Mouse (Mus musculus) hindbrain, embryonic 10.5 days (tissue): Measurements from ENCODE around the gene Tmem178. TPM values are rescaled to one million over a fixed set of nuclear protein-coding genes. Genes with fewer than 3 reads are reported as not detected.
A peak's percentile ranks its signal among the peaks of the same experiment; 100 is the strongest.

Source experiments
- DNase-seq: peaks from one replicate; pipeline ENCODE4 v3.0.0-alpha.2; 2017; ENCODE audit warnings: low spot score
- H3K27ac ChIP-seq: fragments of 300-500 bp; sonication (generic); 2 replicates; pipeline ENCODE4 v1.5.1; 2016; ENCODE audit warnings: mild to moderate bottlenecking, moderate library complexity
- H3K27me3 ChIP-seq: fragments of 300-500 bp; sonication (generic); 2 replicates; pipeline ENCODE4 v1.6.1; 2016; ENCODE audit warnings: mild to moderate bottlenecking; ENCODE audit not compliant: poor library complexity, insufficient read depth, severe bottlenecking
- H3K36me3 ChIP-seq: fragments of 300-500 bp; sonication (generic); 2 replicates; pipeline ENCODE4 v1.6.1; 2016; ENCODE audit warnings: mild to moderate bottlenecking, moderate library complexity
- H3K4me1 ChIP-seq: fragments of 300-500 bp; sonication (generic); replicated peaks from 2 replicates; pipeline ENCODE4 v1.6.1; 2016; ENCODE audit warnings: mild to moderate bottlenecking
- H3K4me3 ChIP-seq: fragments of 300-500 bp; sonication (generic); 2 replicates; pipeline ENCODE4 v1.5.1; 2016; ENCODE audit warnings: mild to moderate bottlenecking, moderate library complexity
- H3K9me3 ChIP-seq: fragments of 300-500 bp; sonication (generic); 2 replicates; pipeline ENCODE4 v1.6.1; 2016; ENCODE audit warnings: mild to moderate bottlenecking, moderate library complexity
- WGBS: fragments of 180-500 bp; shearing (Covaris S2); methylation state at CpG from one replicate; pipeline ENCODE4 v1.1.7; 2016; 5-methylcytosine and 5-hydroxymethylcytosine counted together
- polyA plus RNA-seq: library from polyadenylated mRNA; unstranded; fragments of >200 nt; fragmentation: Nextera tagmentation; extraction: Ambion mirVana; gene quantifications from 2 replicates; pipeline ENCODE4 v1.2.1, GENCODE M21; 2016

Tmem178 gene
- polyA plus RNA-seq, result 4.5 and 13.0 TPM in 2 replicates

DNA sequence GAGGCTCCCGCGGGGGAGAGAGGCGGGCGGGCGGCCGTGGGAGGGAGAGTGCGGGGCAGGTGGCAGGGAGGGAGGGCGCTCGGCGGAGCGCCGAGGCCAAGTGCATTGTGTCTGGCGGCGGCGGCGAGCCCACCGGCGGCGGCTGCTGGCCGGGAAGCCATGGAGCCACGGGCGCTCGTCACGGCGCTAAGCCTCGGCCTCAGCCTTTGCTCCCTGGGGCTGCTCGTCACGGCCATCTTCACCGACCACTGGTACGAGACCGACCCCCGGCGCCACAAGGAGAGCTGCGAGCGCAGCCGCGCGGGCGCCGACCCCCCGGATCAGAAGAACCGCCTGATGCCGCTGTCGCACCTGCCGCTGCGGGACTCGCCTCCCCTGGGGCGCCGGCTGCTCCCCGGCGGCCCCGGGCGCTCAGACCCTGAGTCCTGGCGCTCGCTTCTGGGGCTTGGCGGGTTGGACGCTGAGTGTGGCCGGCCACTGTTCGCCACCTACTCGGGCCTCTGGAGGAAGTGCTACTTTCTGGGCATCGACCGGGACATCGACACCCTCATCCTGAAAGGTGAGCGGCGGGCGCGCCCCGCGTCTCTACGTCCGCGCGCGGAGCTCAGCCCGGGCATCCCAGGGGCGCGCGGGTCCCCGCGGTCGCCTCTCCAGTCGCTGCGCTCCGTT, at the start of gene Tmem178:
Gene Tmem178, plus strand, starts transcription at position 103 of the 669 bp plus-strand sequence.
- H3K9me3 ChIP-seq, result no peaks in the 10 kb centered on the region
- peak; percentile 55 for DNase-seq
- WGBS, result under 1% methylated on average over 79 of the region's 84 CpGs
- H3K4me1 ChIP-seq, result peaks cover 19% of the 10 kb centered on the region; the same call in 1 of the 2 replicates
- H3K27me3 ChIP-seq, result peaks cover 55% of the 10 kb centered on the region
- H3K36me3 ChIP-seq, result no peaks in the 10 kb centered on the region
- H3K4me3 ChIP-seq, result peak within 1 kb of the TSS; percentile 83
- H3K27ac ChIP-seq, result peak within 1 kb of the TSS; percentile 92

DNA sequence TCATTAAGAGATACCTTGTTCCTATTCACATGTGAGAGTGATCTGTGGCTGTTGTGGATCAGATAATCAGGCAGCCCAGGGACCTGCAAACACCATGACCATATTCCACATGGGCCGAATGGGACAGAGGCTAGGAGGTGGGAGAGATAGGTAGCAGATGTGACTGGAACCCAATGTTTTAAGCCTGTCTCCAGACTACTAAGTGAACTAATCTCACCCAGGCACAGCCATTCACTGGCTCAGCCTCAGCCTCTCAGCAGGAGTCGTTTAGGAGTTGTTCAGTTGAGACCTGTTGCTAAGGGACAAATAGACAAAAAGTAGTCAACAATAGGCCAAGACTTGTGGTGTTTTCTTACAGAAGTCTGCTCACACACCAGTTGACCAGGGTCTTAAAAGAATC, 48.0 kb upstream of the Tmem178 start:
- no peak overlapping the region for H3K27ac ChIP-seq
- H3K27me3 ChIP-seq, result no peaks in the 10 kb centered on the region
- no peaks in the 10 kb centered on the region for H3K9me3 ChIP-seq
- H3K4me1 ChIP-seq, result 0 out of 2 replicates have a peak, but pooled peaks cover 3% of the 10 kb centered on the region
- H3K4me3 ChIP-seq, result no peak overlapping the region
- no peaks in the 10 kb centered on the region for H3K36me3 ChIP-seq
- DNase-seq, result no peak
- WGBS, result 36% methylated on average over 2 of the region's 2 CpGs

DNA sequence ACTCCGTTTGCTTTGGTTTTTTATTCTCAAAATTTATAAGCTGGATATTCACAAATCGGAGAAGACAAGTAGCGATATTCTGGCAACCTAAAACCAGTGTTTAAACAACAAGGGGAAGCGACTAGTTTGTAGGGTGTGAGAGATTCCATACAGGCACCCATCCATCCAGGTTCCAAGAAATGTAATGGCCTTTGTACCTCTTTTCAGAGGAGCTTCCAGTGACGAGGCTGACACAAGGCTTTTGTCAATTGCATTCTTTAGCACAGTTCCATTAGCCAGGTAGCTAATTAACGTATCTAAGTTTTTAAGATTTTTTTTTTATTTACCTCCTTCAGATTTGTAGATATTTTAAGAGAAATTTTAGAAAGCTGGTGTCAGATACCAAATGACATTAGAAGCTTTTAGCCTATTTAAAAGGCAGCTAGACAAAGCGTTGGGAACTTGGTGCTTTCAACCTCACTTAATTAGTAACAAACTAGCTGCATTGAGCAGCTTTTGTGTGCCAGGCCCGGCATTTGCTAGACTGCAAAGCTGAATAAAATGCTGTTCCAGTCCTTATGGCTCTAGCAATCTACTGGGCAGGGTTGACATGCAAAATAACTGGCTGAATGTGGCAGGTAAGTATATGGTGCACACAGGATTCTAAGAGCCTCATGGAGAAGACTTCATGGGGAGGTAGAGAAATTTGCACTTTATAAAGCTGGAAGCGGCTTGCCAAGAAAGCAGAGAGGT, 46.6 kb upstream of the Tmem178 start:
- H3K27ac ChIP-seq, result no peak overlapping the region
- 69% methylated on average over 9 of the region's 9 CpGs for WGBS
- no peaks in the 10 kb centered on the region for H3K27me3 ChIP-seq
- H3K4me3 ChIP-seq, result no peak overlapping the region
- no peaks in the 10 kb centered on the region for H3K9me3 ChIP-seq
- H3K36me3 ChIP-seq, result no peaks in the 10 kb centered on the region
- 0 out of 2 replicates have a peak, but pooled peaks cover 3% of the 10 kb centered on the region for H3K4me1 ChIP-seq
- no peak for DNase-seq

DNA sequence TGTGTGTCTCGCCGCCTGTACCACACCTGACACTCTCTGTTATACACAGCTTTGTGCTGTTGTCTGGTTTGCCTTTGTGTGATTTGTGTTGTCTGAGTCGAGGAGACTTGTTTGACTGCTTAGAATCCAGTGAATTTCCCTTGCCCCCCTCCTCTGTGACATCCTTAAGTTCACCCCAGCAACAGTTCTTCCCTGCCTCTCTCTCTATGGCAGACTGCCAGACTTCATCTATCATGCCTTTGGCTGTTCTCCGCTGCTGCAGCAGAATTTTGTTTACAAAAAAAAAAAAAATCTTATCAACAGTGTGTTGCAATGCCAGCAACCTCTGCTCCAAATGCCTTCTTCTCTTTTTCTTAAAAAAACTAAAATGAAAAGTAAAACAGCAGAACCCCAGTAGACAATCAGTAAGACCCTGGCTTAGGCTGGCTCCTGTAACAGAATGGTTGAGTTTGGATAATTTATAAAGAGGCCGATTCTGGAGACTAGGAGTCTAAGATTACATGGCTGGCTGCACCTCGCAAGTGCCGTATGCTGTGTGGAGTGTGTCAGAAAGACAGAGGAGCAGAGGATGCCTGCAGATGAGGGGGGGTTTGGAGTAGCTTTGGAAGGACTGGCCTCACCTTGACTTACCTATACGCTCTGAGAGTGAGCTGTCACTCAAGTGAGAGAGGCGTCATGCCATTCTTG, 44.8 kb upstream of the Tmem178 start:
- 76% methylated on average over 9 of the region's 9 CpGs for WGBS
- no peak overlapping the region for H3K27ac ChIP-seq
- DNase-seq, result no peak
- H3K4me1 ChIP-seq, result peaks cover 10% of the 10 kb centered on the region; the same call in 1 of the 2 replicates
- no peaks in the 10 kb centered on the region for H3K9me3 ChIP-seq
- H3K4me3 ChIP-seq, result no peak overlapping the region
- H3K36me3 ChIP-seq, result no peaks in the 10 kb centered on the region
- no peaks in the 10 kb centered on the region for H3K27me3 ChIP-seq

DNA sequence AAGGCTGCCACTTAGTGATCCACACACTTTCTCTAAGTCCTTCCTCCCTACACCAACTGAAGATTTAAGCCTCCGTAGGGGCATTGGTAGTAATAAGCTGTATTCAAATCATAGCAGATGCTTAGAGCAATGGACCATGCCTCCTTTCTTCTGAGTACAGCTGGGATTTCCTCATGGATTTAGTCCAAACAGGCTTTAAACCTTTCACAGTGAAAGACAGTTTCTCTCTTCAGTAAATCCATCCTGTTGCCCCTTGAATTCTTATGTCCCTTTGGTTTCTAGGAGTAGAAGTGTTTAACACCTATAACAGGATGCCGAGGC, 44.3 kb upstream of the Tmem178 start:
- H3K36me3 ChIP-seq, result no peaks in the 10 kb centered on the region
- no peak for DNase-seq
- 90% methylated on average over 2 of the region's 2 CpGs for WGBS
- H3K27ac ChIP-seq, result no peak overlapping the region
- H3K4me3 ChIP-seq, result no peak overlapping the region
- H3K9me3 ChIP-seq, result no peaks in the 10 kb centered on the region
- H3K4me1 ChIP-seq, result peaks cover 13% of the 10 kb centered on the region; the same call in 1 of the 2 replicates
- no peaks in the 10 kb centered on the region for H3K27me3 ChIP-seq

DNA sequence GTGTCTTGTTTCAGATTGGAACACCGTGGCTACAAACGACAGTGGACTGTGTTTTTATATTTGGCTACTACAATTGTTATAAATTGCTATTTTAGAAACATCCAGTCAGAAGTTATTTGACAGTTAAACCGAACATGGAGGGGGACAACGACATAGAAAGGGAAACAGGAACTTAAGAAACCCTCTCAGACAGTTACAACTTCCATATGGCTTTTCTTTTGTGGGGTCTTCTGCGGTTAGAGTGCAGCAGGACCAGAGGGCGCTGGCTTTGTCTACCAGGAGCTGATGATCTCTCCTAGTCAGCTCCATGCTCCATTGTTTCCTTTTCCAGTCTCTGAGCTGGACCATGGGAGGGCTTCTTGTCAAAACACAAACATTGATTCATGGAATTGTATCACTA, 42.5 kb upstream of the Tmem178 start:
- no peak for DNase-seq
- no peak overlapping the region for H3K27ac ChIP-seq
- peaks cover 10% of the 10 kb centered on the region; the same call in 1 of the 2 replicates for H3K4me1 ChIP-seq
- no peaks in the 10 kb centered on the region for H3K27me3 ChIP-seq
- H3K4me3 ChIP-seq, result no peak overlapping the region
- no peaks in the 10 kb centered on the region for H3K9me3 ChIP-seq
- no peaks in the 10 kb centered on the region for H3K36me3 ChIP-seq
- WGBS, result 86% methylated on average over 6 of the region's 6 CpGs

DNA sequence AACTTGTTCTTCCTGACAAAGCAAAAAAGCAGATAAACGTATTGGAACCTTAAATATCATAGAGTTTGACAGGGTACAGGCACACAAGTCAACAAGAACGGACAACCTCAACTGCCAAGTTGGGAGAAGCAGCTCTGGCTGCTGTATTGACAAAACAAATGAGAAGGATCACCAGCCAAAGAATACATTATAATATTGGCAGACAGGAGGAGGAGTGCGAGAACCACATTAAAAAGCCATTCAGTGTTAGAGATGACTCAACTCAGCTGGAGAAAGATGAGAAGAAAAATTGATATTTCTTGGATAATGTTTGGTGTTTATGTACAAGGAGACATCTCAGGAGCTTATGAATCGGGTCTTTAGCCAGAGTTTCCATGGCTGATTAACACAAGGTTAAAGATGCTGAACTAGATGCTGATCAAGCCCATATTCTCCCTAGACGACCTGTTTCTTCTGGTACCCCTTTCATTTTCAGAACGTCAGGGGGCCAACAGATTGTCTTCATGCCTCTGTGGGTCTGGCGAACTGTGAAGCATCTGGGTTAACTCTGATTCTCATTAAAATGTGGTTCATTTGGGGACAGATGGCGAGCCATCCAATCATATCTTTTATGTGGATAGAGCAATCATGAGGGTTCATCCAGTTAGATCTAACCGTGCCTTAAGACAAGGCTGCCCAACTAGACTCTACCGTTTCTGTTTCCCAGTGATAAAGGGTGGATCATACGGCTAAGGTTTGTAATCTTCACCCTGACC, 41.1 kb upstream of the Tmem178 start:
- 85% methylated on average over 11 of the region's 11 CpGs for WGBS
- Histone ChIP-seq H3K36me3 (no peaks in the 10 kb centered on the region), H3K4me1 (peaks cover 10% of the 10 kb centered on the region; the same call in 1 of the 2 replicates), H3K4me3 (no peak overlapping the region), H3K27ac (no peak overlapping the region), H3K27me3 (no peaks in the 10 kb centered on the region), H3K9me3 (no peaks in the 10 kb centered on the region)
- DNase-seq, result no peak

DNA sequence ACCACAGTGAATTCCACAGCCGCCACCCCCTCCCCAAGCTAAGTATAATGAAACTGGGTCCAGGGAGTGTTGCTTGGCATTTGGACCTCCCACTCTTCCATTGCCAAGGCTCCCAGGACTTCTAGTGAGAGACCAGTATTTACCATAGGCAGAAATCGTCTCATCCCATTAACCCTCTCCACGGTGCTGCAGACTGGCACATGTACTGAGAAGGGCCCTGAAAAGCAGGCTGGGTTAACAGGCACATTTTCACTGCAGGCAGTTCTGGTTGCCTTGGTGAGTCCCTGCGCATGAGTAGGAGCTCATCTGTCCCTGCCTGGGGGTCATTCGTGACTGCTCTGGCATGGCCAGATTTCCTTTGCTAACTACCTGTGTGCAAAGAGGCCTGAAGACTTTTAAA, 40.4 kb upstream of the Tmem178 start:
- no peak overlapping the region for H3K27ac ChIP-seq
- no peaks in the 10 kb centered on the region for H3K9me3 ChIP-seq
- no peak overlapping the region for H3K4me3 ChIP-seq
- no peaks in the 10 kb centered on the region for H3K36me3 ChIP-seq
- whole genome bisulfite sequencing, result 67% methylated on average over 5 of the region's 5 CpGs
- H3K4me1 ChIP-seq, result peaks cover 10% of the 10 kb centered on the region; the same call in 1 of the 2 replicates
- no peaks in the 10 kb centered on the region for H3K27me3 ChIP-seq
- DNase-seq, result no peak

DNA sequence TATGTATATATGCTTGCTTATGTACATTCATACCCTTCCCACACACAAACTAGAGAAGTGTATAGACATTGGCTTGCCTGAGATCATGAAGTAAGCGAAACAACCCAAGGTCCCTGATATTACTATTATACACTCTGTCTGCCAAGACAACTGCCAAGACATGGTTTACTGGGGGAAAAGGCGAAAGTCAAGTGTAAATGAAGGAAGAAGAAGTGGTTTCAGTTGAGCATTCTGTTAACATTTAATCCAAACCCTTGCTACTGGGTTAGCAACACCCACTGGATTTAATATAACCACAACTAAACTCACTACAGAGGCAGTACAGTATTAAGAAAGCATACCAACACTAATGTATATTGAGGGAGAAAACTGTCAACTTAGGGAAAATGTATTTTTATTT, 28.8 kb upstream of the Tmem178 start:
- Histone ChIP-seq H3K4me3 (no peak overlapping the region), H3K36me3 (no peaks in the 10 kb centered on the region), H3K27me3 (no peaks in the 10 kb centered on the region), H3K4me1 (no peaks in the 10 kb centered on the region), H3K27ac (no peak overlapping the region), H3K9me3 (no peaks in the 10 kb centered on the region)
- no peak for DNase-seq
- 91% methylated on average over 2 of the region's 2 CpGs for WGBS

DNA sequence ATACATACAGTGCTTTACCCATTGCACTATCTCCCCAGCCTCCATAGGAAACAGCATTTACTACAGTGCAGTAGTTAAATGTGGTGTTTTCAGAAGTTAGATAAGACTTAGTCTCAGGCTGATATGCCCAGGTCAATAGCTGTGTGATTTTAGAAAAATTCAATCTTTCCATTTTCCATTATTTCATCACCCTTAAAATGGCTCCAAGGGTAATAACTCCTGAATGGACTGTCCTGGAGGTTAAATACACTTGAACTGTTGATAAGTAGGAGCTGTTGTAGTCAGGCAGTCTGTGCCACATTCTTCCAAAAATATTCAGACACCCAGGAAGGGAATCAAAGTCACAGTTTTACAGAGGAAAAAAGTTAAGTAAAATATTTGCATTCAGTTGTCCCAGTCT, 25.2 kb upstream of the Tmem178 start:
- Histone ChIP-seq H3K27ac (no peak overlapping the region), H3K4me1 (no peaks in the 10 kb centered on the region), H3K9me3 (no peaks in the 10 kb centered on the region), H3K36me3 (no peaks in the 10 kb centered on the region), H3K27me3 (no peaks in the 10 kb centered on the region), H3K4me3 (no peak overlapping the region)
- no peak for DNase-seq

DNA sequence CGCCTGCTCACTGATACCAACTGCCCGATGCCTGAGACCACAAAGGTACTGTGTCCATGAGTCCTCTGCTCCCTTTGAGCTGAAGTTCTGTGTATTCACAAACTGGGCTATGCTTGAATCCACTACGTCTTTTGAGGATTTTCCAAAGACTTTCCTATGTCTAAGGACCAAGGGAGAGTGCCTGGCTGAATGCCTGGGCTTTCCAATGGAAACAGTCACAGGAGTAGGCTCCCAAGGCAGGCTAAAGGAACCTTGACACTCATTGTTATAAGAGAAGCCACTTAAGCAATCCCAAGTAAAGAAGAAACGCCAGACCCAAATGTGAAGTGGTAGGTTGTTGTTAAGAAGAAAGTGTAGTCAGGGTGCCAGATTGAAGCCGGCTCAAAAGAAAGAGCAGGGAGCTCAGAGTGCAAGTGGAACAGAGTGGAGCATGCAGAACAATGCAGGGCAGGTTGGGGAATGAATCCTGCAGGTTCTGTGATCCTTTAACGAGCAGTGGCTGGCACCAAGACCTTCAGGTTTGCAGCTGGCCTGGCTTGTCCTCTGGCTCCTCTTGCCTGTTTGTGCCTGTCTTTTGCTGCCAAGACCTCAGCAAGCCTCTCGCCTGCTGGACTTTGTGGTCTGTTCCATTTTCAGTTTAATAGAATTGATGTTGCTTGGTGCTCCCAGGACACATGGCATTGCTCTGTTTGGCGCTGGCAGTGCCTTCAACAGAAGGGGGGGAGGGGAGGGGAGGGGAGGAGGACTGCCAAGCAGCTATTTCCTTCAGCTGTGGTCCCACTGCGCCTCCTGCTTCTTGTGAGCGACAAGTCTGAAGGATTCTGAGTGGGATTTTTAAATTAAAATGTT, 22.9 kb upstream of the Tmem178 start:
- no peaks in the 10 kb centered on the region for H3K9me3 ChIP-seq
- H3K27me3 ChIP-seq, result no peaks in the 10 kb centered on the region
- WGBS, result 77% methylated on average over 10 of the region's 10 CpGs
- no peak overlapping the region for H3K27ac ChIP-seq
- no peaks in the 10 kb centered on the region for H3K4me1 ChIP-seq
- H3K4me3 ChIP-seq, result no peak overlapping the region
- no peaks in the 10 kb centered on the region for H3K36me3 ChIP-seq
- DNase-seq, result no peak

DNA sequence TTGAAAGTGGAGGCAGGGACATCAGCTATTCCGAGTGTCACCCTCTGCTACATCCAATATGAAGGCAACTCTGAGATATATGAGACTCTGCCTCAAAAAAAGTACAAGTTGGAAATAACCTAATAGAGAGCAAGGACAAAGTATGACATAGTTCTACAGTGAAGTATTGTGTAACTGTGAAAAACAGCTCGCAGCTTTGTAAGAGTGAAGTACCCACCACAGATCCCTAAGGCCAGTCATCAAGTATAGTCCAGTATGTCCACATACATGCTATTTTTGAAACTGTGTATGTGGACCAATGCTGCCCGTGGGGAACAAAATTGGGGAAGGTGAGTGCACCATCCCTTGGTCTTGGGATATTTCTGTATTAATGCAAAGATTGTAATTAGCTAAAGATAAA, 18.9 kb upstream of the Tmem178 start:
- H3K4me1 ChIP-seq, result no peaks in the 10 kb centered on the region
- H3K9me3 ChIP-seq, result no peaks in the 10 kb centered on the region
- DNase-seq, result no peak
- WGBS, result 91% methylated on average over 3 of the region's 3 CpGs
- H3K27ac ChIP-seq, result no peak overlapping the region
- H3K4me3 ChIP-seq, result no peak overlapping the region
- no peaks in the 10 kb centered on the region for H3K36me3 ChIP-seq
- no peaks in the 10 kb centered on the region for H3K27me3 ChIP-seq
